Mouse (Mus musculus) stomach, embryonic 15.5 days (tissue): Measurements from ENCODE around the gene Cntnap5a. TPM values are rescaled to one million over a fixed set of nuclear protein-coding genes. Genes with fewer than 3 reads are reported as not detected.

Experiments used
- microRNA-seq: library from miRNA; unstranded; fragments of <30 nt; microRNA quantifications from one replicate; pipeline ENCODE4, GENCODE M21; 2016
- polyA plus RNA-seq: library from polyadenylated mRNA; unstranded; fragments of >200 nt; fragmentation: Nextera tagmentation; extraction: Ambion mirVana; gene quantifications from 2 replicates; pipeline ENCODE4 v1.2.1, GENCODE M21; 2015

Gene Cntnap5a
- polyA plus RNA-seq, 1 experiment from 2014 or later = 0.18 TPM

Small RNA genes within 50 kb of the gene (microRNA-seq; reads per million reads assigned to microRNA genes)
- not detected for gene Gm23393
